Mouse (Mus musculus): ENCODE results near the gene Pde5a.

DNA sequence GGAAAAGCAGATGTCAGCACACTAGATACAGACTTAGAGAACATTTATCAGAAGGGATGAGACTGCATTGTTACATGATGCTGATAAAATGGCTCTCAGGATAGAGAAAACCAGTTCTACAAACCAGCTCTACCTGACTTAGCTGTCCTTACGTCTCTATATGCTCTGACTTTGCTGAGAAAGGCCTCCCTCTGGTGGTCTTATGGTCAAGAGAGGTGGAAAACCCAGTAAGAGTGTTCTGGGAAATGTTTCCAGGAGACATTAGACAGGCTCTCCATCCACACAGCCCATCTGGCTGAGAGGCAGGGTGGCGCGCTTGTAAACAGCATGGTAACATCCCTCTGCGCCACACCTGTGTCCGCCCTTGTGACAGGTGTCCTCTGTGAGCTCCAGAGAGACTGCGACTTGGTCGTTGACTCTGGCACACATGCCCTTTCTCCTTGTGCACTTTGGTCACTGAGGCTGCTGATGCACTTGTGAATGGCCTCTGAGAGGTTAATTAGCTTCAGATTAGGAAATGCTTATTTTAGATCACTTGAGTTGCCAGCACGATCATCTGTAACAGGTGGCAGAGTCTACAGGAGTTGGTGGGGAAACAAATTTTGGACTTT lies 150.1 kb downstream of the Pde5a start:
- TF ChIP-seq CTCF (IDR thresholded peaks at IDR 0.05) (no peak), EP300 (IDR thresholded peaks at IDR 0.05) (no peak)
